Mouse (Mus musculus): ENCODE measurements around the gene Hdac7.

DNA sequence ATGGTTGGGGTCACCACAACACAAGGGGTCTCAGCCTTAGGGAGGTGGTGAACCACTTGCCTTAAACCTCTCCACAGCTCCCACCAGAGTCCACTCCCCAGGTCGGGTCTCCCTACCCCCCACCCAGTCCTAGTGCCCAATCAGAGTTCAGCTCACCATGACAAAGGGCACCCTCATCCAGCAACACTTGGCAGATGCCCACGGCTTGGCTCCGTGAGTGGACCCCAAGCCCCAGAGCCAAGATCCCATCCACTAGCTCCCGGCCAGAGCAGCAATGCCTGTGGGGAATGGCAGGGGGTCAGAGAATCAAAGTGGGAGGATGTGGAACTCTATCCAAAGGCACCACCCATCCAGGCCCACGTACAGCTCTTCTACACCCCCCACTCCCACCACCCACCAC, 83.3 kb downstream of the Hdac7 start:
- TF ChIP-seq CTCF (IDR thresholded peaks at IDR 0.05) (no peak), POLR2A (IDR thresholded peaks at IDR 0.05; ENCODE audit: insufficient read depth, low read depth, low read length) (no peak), EP300 (IDR thresholded peaks at IDR 0.05; ENCODE audit: insufficient read depth, low read depth, low read length) (no peak)
